Mouse (Mus musculus) embryo, embryonic 10.5 days (tissue): ENCODE results near the gene Use1.

Source experiments
- DNase-seq: peaks from one replicate; pipeline ENCODE4 v3.0.0-alpha.2; 2015; ENCODE audit warnings: low spot score

Gene Use1

DNA sequence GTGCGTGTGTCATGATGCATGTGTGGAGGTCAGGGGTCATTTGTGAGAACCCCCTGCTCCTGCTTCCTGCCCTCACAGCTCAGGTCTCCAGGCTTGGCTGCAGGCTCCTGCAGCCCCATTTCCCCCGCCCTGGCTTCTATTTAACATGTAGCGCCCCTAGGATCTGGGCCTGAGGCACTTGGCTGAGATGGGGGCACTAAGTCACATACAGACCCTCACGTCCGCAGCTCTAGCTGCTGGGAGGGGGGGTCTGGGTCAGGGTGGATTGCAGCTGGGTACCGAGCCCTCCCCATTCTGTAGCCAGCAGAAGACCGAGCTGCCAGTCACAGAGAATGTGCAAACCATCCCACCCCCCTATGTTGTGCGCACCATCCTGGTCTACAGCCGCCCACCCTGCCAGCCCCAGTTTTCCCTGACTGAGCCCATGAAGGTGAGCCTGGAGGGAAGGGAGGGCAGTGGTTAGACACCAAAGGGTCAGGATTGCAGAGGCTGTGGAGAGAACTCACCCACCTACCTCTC, 35.9 kb downstream of the Use1 start:
- no peak for DNase-seq

DNA sequence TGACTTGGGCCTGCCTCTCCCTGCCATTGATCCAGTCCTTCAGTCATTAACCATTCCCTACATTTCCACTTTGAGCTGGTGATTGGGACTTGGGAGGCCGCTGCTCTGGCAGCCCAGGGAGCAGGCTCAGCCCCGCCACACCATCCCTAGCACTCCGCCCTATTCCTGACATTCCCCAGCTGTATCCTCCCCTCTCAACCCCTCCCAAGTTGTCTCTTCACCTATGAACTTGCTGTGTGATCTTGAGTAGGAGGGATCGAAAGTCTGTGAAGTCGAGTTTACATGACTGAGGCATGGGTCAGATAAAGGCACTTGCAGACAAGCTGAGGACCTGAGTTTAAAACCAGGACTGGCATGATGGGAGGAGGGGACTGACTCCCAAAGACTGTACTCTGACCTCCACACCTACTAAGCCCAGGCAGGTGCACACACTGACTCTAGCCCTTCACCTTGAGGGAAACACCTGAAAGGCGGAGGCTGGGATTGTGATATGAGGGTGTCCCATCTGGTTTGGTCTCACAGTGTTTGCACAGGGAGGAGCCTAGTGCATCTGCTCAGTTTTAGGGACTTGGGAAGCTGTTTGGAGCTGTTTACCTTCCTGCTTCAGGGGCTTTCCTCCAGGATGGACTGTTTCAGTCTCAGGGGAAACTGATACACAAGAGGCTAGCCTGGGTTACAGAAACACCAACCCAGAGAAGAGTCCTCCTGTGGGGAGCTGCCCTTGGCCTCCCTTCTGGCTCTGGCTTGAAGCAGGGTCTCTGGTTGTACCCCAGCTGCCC, 36.6 kb downstream of the Use1 start:
- DNase-seq = no peak

DNA sequence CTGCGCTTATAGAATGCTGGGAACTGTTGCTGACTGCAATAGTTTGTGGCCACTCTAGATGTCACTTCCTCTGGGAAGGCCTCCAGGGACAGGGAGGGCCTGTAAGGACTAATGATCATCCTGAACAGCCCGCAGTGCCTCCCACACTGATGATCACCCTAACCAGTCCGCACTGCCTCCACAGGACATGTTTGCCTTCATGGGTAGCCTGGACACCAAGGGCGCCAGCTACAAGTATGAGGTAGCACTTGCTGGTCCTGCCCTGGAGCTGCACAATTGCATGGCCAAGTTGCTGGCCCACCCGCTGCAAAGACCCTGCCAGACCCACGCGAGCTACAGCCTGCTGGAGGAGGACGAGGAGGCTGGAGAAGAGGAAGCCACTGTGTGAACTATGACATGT, 37.4 kb downstream of the Use1 start:
- no peak for DNase-seq

DNA sequence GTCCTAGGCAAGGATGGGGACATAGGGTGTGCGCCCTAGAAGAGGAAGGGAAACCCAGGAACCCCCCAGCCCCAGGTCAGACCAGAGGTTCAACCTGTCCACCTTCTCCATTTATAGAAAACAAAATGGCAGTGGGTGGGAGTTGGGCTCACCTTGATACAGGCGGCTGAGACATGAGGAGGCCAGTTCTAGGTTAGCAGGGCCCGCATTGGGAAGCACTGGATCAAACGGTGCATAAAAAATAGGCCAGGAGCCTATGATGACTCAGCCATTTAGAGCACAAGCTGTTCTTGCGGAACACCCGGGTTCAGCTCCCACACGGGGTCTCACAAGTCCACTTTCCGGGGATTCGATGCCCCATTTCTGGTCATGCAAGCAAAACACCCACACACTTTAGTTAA, 38.3 kb downstream of the Use1 start:
- DNase-seq = no peak

DNA sequence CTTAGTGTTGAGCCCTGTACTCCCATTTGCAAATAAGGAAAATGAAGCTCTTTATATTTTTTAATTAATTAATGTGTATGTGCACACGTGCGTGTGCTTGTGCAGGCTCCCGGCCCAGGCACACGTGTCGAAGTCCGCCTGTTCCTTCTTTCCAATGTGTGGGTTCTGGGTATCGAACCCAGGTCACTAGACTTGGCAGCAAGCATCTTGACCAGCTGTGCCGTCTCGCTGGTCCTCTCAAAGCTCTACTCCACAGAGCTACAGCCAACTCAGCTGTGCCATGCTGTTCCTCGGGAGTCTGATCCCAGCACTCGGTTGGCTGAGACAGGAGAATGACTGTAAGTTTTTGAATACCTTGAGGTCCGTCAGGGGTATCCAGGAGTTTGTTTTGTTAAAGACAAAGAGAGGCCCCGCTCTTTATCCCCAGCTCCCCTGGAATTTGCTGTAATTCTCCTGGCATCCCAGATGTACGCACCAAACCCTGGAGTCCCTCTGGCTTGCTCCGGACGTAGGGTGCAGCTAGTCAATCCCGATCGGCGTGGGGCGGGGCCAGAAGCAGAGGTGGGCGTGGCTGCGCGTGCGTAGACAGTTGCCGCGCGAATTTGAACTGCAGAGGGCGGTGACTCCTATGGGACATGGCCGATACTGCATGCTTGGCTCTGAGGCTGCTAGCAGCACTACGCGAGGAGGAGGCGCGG, 38.9 kb downstream of the Use1 start, which contains the start of gene Ankle1:
Ankle1 (plus strand) TSS at position 610 of the 698 bp plus-strand sequence.
- DNase-seq = peak; percentile 97

DNA sequence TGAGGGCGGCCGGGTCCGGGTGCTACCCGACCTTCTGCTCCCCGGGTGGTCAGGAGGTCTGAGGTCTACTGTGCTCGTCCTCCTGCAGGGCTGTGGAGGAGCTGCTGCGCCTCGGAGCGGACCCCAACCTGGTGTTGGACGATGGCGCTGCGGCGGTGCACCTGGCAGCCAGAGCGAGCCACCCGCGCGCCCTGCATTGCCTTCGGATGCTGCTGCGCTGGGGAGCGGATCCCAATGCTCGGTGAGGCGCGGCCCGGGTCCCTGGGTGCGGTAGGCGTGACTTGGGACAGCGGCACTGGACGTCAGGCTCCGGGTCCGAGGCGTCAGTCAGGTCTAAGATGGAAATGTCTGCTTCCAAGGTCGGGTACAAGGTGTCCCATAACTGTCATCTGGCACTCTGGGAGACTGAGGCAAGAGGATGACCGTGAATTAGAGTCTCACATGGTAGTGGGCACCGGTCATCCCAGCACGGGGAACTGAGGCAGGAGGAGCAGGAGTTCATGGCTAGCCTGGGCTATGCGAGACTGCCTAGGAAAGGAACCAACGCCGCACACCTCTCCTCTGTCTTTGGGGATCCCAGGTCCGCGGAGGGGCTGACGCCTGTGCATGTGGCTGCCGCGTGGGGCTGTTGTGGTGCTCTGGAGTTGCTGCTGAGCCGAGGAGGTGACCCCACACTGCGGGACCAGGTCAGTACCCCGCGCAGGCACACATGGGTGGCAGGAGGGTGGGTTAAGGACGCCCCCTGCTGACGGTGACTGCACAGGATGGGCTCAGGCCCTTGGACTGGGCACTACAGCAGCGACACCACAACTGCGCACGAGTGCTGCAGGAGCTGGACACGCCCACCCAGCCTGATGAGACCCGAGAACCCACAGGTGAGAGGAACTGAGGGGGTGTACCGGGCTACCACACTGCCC, 39.7 kb downstream of the Use1 start:
- peak; percentile 88 for DNase-seq

DNA sequence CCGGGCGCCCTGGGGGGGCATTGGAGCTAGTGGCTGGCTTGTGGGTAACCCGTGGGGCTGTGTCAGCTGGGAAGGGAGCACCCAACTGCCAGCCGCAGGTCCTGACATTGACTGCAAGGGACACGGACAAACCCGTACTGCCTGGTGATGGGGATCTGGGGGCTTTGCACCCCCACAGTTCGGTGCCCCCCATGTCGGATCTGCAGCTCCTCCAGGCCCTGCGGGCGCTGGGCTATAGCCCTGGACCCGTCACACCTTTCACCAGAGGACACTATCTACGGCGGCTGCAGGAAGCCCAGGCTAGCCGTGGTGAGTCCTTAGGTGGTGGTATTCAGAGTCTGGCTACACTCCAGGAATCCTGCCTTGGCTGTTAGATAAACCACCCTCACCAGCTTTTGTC, 40.8 kb downstream of the Use1 start:
- no peak for DNase-seq

DNA sequence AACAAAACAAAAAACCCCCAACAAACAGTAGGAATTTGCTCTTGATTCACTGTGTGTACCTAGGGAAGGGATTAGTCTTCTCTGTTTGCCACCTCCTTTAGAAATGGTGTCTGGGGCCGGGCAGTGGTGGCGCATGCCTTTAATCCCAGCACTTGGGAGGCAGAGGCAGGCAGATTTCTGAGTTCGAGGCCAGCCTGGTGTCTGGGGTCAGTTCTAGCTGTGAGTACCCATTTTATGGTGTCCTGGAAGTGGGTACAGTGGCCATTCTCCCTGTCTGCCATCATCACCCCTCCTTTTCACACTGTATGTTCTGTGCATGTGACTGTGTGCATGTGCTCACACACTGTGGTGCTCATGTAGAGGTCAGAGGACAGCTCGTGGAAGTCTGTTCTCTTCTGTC, 41.6 kb downstream of the Use1 start:
- no peak for DNase-seq

DNA sequence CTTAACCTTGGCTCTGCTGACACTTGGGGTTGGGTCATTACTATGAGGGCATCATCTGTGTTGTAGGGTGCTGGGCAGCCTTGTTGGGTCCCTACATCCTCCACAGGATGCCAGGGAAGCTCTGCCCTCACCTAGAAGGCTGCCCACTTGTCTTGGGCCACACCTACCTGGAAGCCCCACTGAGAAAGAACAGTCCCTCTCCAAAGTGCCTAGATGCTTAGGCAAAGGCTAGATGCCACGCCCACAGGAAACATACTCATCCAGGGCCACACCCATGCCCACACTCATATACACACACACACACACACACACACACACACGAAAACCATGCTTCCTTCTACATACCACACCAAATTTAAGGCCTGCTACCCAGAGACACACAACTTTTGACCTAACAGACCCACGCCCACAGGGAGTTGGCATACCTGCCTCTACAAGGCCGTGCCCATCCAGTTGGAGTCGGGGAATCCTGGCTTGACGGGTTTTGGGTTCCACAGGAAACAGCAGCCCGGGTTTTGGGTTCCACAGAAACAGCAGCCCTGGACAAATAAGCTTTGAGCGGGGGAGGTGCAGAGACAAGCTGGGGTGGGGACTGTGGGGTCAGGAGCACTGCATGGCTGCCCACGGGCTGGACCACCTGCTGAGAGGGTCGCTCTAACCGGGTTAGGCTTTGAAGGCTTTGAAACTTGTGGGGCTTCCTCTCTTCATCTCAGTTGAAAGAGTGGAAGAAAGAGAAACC, 45.1 kb downstream of the Use1 start:
- DNase-seq = no peak
